In the genomic region with DNA sequence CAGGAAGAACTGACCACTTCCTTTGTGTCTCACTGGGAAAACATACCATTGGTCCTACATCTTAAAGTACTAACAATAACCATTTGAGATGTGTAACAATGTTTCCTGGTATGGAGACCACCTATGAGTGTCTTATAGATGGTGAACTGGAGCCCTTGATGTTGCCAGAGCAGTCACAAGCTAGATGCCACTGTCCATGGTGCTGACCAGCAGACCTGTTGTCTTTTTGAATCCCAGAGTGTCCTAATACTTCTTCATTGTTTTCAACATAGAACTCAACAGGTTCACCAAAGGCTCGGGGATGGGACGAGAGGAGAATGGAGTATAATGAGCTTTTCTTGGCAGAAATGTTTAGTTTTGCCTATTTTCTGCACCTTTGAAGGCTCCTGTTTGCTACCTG, we compare ENCODE assay signal across 11 mouse cellular contexts.
A peak's percentile ranks its signal among the peaks of the same experiment; 100 is the strongest.
DNase-seq lines count a peak whose midpoint lies in the region; ATAC-seq lines count a peak whose summit lies in the region.
"Had no signal": no experiment of that assay in that cellular context is flagged by ENCODE, and none has a peak within 500 bp of the region (broad histone marks: within the 10 kb centered on the region; RNA-seq: fewer than 3 reads in every experiment).

No protein-coding gene starts in this region.

- H3K4me3 ChIP-seq in hindbrain, embryonic 14.5 days (replicated peaks; ENCODE audit: low read length) = no peak overlapping the region
- no peak overlapping the region for H3K4me3 ChIP-seq in hindbrain, embryonic 13.5 days
- H3K4me3 ChIP-seq: heart, embryonic 13.5 days had no signal

- no peaks in the 10 kb centered on the region for H3K27me3 ChIP-seq in hindbrain, embryonic 14.5 days (ENCODE audit: control insufficient read depth, insufficient read depth, low read length)
- H3K27me3 ChIP-seq in hindbrain, embryonic 13.5 days = no peaks in the 10 kb centered on the region
- H3K27me3 ChIP-seq: heart, embryonic 13.5 days had no signal

- H3K36me3 ChIP-seq in hindbrain, embryonic 14.5 days (replicated peaks; ENCODE audit: control insufficient read depth, insufficient read depth) = no peaks in the 10 kb centered on the region
- no peaks in the 10 kb centered on the region for H3K36me3 ChIP-seq in hindbrain, embryonic 13.5 days
- H3K36me3 ChIP-seq: heart, embryonic 13.5 days had no signal

- peaks cover 9% of the 10 kb centered on the region; the same call in 1 of the 2 replicates for H3K4me1 ChIP-seq in hindbrain, embryonic 14.5 days (replicated peaks; ENCODE audit: control insufficient read depth, insufficient read depth, low read length)
- peaks cover 9% of the 10 kb centered on the region; the same call in 1 of the 2 replicates for H3K4me1 ChIP-seq in hindbrain, embryonic 13.5 days (replicated peaks)
- H3K4me1 ChIP-seq: heart, embryonic 13.5 days had no signal

- 79% methylated on average over 2 of the region's 2 CpGs for WGBS in hindbrain, embryonic 14.5 days
- WGBS in hindbrain, embryonic 13.5 days = 81% methylated on average over 2 of the region's 2 CpGs

- DNase-seq in hindbrain, embryonic 14.5 days (ENCODE audit: low spot score) = peak; percentile 55
- peak; percentile 12 for DNase-seq in thymus, postnatal 4 days
- no peak for DNase-seq in thymus, postnatal 14 days
- DNase-seq in embryo, embryonic 9.5 days (ENCODE audit: extremely low spot score) = peak; percentile 31
- peak; percentile 5 for DNase-seq in yolk sac, embryonic 10.5 days (ENCODE audit: low spot score)
- no peak for DNase-seq in urinary bladder, adult 2 months (ENCODE audit: low spot score)
- DNase-seq: spleen, adult 18-20 months had no signal

- ATAC-seq in hindbrain, embryonic 14.5 days (ENCODE audit: low FRiP score) = no peak
- no peak for ATAC-seq in hindbrain, embryonic 13.5 days (ENCODE audit: low FRiP score)
- ATAC-seq in megakaryocyte progenitor cell, adult 5-6 weeks (replicated peaks; ENCODE audit: poor library complexity) = no peak
- ATAC-seq: activated CD4-positive, CD25-positive, alpha-beta regulatory T cell, adult 4 months had no signal

- H3K27ac ChIP-seq in hindbrain, embryonic 14.5 days = no peak overlapping the region
- no peak overlapping the region for H3K27ac ChIP-seq in hindbrain, embryonic 13.5 days
- H3K27ac ChIP-seq: heart, embryonic 13.5 days had no signal

- H3K4me2 ChIP-seq in hindbrain, embryonic 14.5 days (replicated peaks) = no peak overlapping the region
- no peak overlapping the region for H3K4me2 ChIP-seq in hindbrain, embryonic 13.5 days
- H3K4me2 ChIP-seq: heart, embryonic 13.5 days had no signal

- no peak overlapping the region for H3K9ac ChIP-seq in hindbrain, embryonic 14.5 days
- H3K9ac ChIP-seq in hindbrain, embryonic 13.5 days = no peak overlapping the region
- H3K9ac ChIP-seq: heart, embryonic 13.5 days had no signal

- no peaks in the 10 kb centered on the region for H3K9me3 ChIP-seq in hindbrain, embryonic 14.5 days (ENCODE audit: control insufficient read depth, low read length)
- H3K9me3 ChIP-seq in hindbrain, embryonic 13.5 days = no peaks in the 10 kb centered on the region
- H3K9me3 ChIP-seq: heart, embryonic 13.5 days had no signal

Comparison
In these comparisons a context has a peak if more than half of its experiments do, and no peak if none do; other contexts are left out.
1. DNase-seq: peak in hindbrain, embryonic 14.5 days (single experiment), thymus, postnatal 4 days (single experiment), embryo, embryonic 9.5 days (single experiment) and yolk sac, embryonic 10.5 days (single experiment); none in thymus, postnatal 14 days (single experiment) and urinary bladder, adult 2 months (single experiment).